Mouse (Mus musculus) megakaryocyte, embryonic 14.5 days (primary cell): Measurements from ENCODE around the gene Samhd1.

Experiments
- FLI1 ChIP-seq: IDR thresholded peaks from 2 replicates; pipeline ENCODE4 v1.6.1; 2012; ENCODE audit warnings: low read length, inconsistent platforms, mixed read lengths
- GATA1 ChIP-seq: IDR thresholded peaks from 3 replicates; pipeline ENCODE4 v1.6.1; 2012; ENCODE audit warnings: mixed read lengths, low read length, inconsistent platforms, borderline replicate concordance

GRCm38 (mm10) chr2:157166371-157167080, 31.5 kb upstream of the Samhd1 start:
- TF ChIP-seq GATA1: no peak
- TF ChIP-seq FLI1: no peak
